Mouse (Mus musculus) cortical plate, adult 2 months (tissue): Measurements from ENCODE around the gene Srd5a3.

ENCODE experiments used
- CTCF ChIP-seq: fragments of 200-500 bp; IDR thresholded peaks from 2 replicates; pipeline ENCODE4 v1.5.1; 2011; ENCODE audit warnings: mild to moderate bottlenecking, control low read depth, low read length; ENCODE audit not compliant: insufficient read depth; ENCODE audit errors: extremely low read depth
- POLR2A ChIP-seq: fragments of 200-500 bp; IDR thresholded peaks from 2 replicates; pipeline ENCODE4 v1.6.1; 2011; ENCODE audit warnings: mild to moderate bottlenecking, low read length, control low read depth; ENCODE audit not compliant: insufficient read depth; ENCODE audit errors: extremely low read depth

GRCm38 (mm10) chr5:76146401-76146800 lies 6.3 kb downstream of the Srd5a3 start:
- no peak for TF ChIP-seq POLR2A
- TF ChIP-seq CTCF: no peak
